Mouse (Mus musculus) stomach, adult 2 months (tissue): ENCODE results near the gene Ttc30a1. TPM values are rescaled to one million over a fixed set of nuclear protein-coding genes. Genes with fewer than 3 reads are reported as not detected.

Experiments used
- polyA plus RNA-seq: library from polyadenylated mRNA; depleted of rRNA; stranded (reverse); fragments of >200 nt; gene quantifications from 2 replicates; pipeline ENCODE4 v1.2.3, GENCODE M21; 2012; rRNA removed

Ttc30a1 gene
- 1.4 and 1.9 TPM in 2 replicates for polyA plus RNA-seq

DNA sequence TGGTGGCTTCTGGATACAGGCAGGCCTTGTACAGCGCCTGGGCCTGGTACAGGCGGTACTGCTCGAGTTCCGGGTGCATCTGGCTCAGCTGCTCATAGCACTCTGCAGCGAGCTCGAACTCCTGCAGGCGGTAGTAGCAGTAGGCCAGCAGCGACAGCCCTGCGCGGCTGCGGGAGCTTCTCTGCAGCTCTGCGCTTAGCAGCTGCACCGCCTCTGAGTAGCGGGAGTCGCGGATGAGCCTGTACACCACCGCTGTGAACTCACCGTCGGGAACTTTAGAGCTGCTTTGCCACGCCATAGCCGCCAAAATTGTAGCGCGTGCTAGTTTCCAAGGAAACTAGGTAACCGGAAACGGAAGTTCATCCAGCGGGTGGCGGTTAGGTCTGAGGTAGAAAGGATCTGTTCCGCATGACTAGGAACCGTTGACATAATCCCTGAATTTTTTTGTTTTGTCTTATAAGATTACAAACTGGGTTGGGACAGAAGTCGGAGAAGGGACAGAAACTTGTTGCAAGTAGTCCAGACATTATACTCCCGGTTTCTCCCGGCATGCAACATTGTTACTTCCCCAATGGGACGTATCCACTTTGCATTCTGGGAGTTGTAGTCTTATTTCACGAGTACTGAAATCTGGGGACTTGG is at the start of gene Ttc30a1:
Gene Ttc30a1, minus strand, starts transcription at position 528 of the 642 bp plus-strand sequence.

DNA sequence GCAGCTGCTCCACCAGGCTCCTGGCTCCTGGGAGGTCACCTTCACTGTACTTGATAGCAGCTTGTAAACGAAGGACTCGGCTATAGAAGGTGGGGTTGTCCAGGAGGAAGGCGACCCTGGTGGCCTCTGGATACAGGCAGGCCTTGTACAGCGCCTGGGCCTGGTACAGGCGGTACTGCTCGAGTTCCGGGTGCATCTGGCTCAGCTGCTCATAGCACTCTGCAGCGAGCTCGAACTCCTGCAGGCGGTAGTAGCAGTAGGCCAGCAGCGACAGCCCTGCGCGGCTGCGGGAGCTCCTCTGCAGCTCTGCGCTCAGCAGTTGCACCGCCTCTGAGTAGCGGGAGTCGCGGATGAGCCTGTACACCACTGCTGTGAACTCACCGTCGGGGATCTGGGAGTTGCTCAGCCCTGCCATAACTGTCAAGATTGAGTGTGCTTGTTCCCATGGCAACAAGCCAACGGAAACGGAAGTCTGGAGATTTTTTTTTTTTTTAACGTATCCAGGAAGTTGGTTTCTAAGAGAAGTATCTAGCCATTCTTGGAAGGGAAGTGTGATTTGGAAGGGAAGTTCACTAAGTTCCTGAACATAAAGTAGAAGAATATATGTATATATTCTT is 3.9 kb downstream of the Ttc30a1 start, which contains the start of gene Ttc30a2:
Gene Ttc30a2, minus strand, starts transcription at position 419 of the 617 bp plus-strand sequence.

DNA sequence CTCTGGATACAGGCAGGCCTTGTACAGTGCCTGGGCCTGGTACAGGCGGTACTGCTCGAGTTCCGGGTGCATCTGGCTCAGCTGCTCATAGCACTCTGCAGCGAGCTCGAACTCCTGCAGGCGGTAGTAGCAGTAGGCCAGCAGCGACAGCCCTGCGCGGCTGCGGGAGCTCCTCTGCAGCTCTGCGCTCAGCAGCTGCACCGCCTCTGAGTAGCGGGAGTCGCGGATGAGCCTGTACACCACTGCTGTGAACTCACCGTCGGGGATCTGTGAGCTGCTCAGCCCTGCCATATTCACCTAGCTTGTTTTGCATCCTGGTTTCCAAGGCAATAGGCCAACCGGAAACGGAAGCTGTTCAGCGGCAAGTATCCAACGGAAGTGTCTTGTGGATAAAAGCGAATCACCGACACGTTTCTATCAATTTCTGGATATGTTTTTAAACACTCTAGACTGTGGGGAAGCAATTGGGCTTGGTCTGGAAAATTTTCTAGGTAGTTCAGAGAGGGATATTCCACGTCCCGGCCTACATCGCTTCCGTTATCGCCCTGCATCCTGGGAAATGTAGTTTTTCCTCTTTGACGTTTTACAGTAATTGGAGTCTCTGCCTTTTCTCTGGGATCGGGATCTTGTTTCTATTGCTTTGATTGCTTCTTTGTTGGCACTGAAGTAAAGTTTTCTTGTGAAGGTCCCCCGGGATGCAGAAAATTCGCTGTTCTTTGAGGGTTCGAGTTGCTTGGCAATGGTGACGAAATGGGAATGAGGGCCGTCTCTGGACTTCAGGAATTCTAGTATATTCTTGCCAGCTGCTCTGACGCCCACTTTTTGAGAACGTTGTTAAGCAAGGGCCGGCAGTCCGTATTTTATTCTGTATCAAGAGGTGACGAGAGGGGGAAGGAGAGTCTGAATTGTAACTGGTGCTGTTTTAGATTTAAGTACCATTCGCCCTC is 43.4 kb downstream of the Ttc30a1 start, which contains the start of gene Ttc30b:
Gene Ttc30b, minus strand, starts transcription at position 469 of the 947 bp plus-strand sequence.

Other genes starting within 250 kb of the Ttc30a1 start
- gene Agps, start 149.8 kb downstream of the Ttc30a1 start, polyA plus RNA-seq, result 1.4 and 2.0 TPM in 2 replicates
- gene Ttc30b, start 43.4 kb downstream of the Ttc30a1 start, polyA plus RNA-seq, result 5.4 and 6.3 TPM in 2 replicates
- 0.10 and 0.11 TPM in 2 replicates for gene Ttc30a2, start 3.8 kb downstream of the Ttc30a1 start, polyA plus RNA-seq